Mouse (Mus musculus) ES-Bruce4 (cell line): ENCODE results near the gene Lingo3. TPM values are rescaled to one million over a fixed set of nuclear protein-coding genes. Genes with fewer than 3 reads are reported as not detected.

Experiments
- H3K27ac ChIP-seq: 2 replicates; pipeline ENCODE4 v1.5.1; 2012; ENCODE audit warnings: low read length, inconsistent platforms; ENCODE audit not compliant: insufficient read depth
- H3K27me3 ChIP-seq: 2 replicates; pipeline ENCODE4 v1.6.1; 2012; ENCODE audit warnings: mild to moderate bottlenecking, low read length, inconsistent platforms; ENCODE audit not compliant: control insufficient read depth, poor library complexity, insufficient read depth, severe bottlenecking
- H3K36me3 ChIP-seq: 2 replicates; pipeline ENCODE4 v1.6.1; 2012; ENCODE audit warnings: inconsistent platforms, mild to moderate bottlenecking, low read length, moderate library complexity; ENCODE audit not compliant: control insufficient read depth, poor library complexity, insufficient read depth, severe bottlenecking
- H3K4me1 ChIP-seq: one replicate; pipeline ENCODE4 v1.8.1; 2011; ENCODE audit warnings: low read length; ENCODE audit not compliant: control insufficient read depth, insufficient read depth
- H3K4me3 ChIP-seq: 2 replicates; pipeline ENCODE4 v1.5.1; 2011; ENCODE audit warnings: low read depth, mild to moderate bottlenecking, low read length
- H3K9ac ChIP-seq: 2 replicates; pipeline ENCODE4 v1.6.1; 2012; ENCODE audit warnings: low read depth, mild to moderate bottlenecking, inconsistent platforms; ENCODE audit not compliant: poor library complexity, severe bottlenecking
- H3K9me3 ChIP-seq: replicated peaks from 2 replicates; pipeline ENCODE4 v1.6.1; 2012; ENCODE audit warnings: mild to moderate bottlenecking, low read length, inconsistent platforms; ENCODE audit not compliant: control insufficient read depth, poor library complexity, insufficient read depth, severe bottlenecking
- CTCF ChIP-seq: IDR thresholded peaks from one replicate; pipeline ENCODE4 v1.8.1; 2011; ENCODE audit warnings: low read depth, low read length
- EP300 ChIP-seq: IDR thresholded peaks from 2 replicates; pipeline ENCODE4 v1.6.1; 2011; ENCODE audit warnings: low read depth, low read length; ENCODE audit not compliant: insufficient read depth
- POLR2A ChIP-seq: IDR thresholded peaks from one replicate; pipeline ENCODE4 v1.8.1; 2011; ENCODE audit warnings: low read length; ENCODE audit not compliant: insufficient read depth
- polyA plus RNA-seq: library from polyadenylated mRNA; stranded (reverse); fragments of >200 nt; gene quantifications from 2 replicates; pipeline ENCODE4 v1.2.4, GENCODE M21; 2011; ENCODE audit warnings: low read depth; ENCODE audit not compliant: missing spikeins, insufficient read depth, insufficient read length

The Lingo3 gene
- 1.2 and 2.4 TPM in 2 replicates for polyA plus RNA-seq

DNA sequence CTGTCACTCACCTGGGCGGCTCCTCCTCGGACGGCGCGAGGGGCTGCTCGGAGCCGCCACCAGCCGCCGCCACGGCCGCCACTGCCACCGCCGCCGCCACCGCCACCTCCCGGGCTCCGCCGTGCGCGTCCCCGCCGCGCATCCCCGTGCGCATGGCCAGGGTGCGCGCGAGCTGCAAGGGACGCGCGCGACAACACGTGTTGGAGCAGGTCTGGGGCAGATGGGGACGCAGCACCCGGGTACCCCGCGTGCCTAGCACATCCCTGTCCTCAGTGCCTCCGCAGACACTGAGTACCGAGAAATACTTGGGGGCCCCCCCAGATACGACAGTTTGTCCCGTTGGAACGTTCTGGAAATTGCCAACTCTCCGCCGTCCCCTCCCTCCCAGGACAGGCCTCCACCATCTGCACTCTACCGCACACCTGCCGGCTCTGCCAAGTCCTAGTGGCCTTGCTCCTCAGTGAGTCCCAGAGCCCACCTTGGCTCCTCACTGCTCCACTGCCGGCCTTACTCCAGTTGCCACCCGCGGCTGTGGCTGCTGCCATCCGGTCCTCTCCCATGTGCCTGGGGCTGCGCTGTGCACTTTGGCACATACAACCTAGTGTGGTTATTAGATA is at the start of gene Lingo3:
Lingo3 (minus strand) TSS at position 109 of the 617 bp plus-strand sequence.
- TF ChIP-seq POLR2A (no peak), EP300 (no peak), CTCF (no peak)
- H3K9me3 ChIP-seq, result no peaks in the 10 kb centered on the region
- H3K9ac ChIP-seq, result peak within 1 kb of the TSS; percentile 63
- peak within 1 kb of the TSS; percentile 52 for H3K4me3 ChIP-seq
- peaks cover 3% of the 10 kb centered on the region for H3K4me1 ChIP-seq
- H3K27me3 ChIP-seq, result no peaks in the 10 kb centered on the region
- H3K27ac ChIP-seq, result no peak within 1 kb of the TSS
- no peaks in the 10 kb centered on the region for H3K36me3 ChIP-seq

DNA sequence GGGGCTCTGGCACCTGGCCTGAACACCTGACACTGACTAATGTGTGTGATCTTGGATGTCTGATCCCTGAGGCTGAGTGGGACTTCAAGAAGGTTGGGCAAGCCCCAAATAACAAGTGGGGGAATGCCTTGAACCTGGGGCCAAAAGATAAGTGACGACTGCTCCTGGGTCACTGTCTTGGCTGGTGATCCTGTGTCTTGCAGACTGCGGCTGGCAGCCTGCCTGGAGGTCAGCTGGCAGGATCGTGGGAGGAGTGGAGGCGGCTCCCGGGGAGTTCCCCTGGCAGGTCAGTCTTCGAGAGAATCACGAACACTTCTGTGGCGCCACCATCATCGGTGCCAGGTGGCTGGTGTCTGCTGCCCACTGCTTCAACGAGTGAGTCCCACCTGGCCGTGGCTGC is 43.3 kb upstream of the Lingo3 start:
- H3K4me1 ChIP-seq, result no peaks in the 10 kb centered on the region
- no peak overlapping the region for H3K9ac ChIP-seq
- TF ChIP-seq POLR2A, result no peak
- TF ChIP-seq EP300, result no peak
- TF ChIP-seq CTCF, result no peak
- H3K27ac ChIP-seq, result no peak overlapping the region
- no peaks in the 10 kb centered on the region for H3K27me3 ChIP-seq
- H3K36me3 ChIP-seq, result no peaks in the 10 kb centered on the region
- no peaks in the 10 kb centered on the region for H3K9me3 ChIP-seq
- no peak overlapping the region for H3K4me3 ChIP-seq

DNA sequence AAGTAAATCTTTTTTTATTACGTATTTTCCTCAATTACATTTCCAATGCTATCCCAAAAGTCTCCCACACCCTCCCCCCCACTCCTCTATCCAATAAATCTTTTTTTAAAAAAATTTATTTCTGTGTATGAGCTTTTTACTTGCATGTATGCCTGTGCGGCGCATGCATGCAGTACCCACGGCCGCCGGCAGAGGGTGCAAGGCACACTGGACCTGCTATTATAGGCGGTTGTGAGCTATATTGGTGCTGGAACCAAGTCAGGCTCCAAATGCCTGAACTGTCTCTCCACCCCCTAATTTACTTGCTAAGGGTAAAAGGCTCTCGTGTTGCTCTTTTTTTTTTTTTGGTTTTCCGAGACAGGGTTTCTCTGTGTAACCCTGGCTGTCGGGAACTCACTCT is 37.5 kb upstream of the Lingo3 start:
- no peaks in the 10 kb centered on the region for H3K4me1 ChIP-seq
- H3K9me3 ChIP-seq, result no peaks in the 10 kb centered on the region
- H3K27ac ChIP-seq, result no peak overlapping the region
- no peaks in the 10 kb centered on the region for H3K36me3 ChIP-seq
- H3K9ac ChIP-seq, result no peak overlapping the region
- no peak for TF ChIP-seq POLR2A
- peak; percentile 87 for TF ChIP-seq CTCF
- 0 out of 2 replicates have a peak, but pooled peaks have one; percentile 12 for TF ChIP-seq EP300
- no peak overlapping the region for H3K4me3 ChIP-seq
- H3K27me3 ChIP-seq, result no peaks in the 10 kb centered on the region

DNA sequence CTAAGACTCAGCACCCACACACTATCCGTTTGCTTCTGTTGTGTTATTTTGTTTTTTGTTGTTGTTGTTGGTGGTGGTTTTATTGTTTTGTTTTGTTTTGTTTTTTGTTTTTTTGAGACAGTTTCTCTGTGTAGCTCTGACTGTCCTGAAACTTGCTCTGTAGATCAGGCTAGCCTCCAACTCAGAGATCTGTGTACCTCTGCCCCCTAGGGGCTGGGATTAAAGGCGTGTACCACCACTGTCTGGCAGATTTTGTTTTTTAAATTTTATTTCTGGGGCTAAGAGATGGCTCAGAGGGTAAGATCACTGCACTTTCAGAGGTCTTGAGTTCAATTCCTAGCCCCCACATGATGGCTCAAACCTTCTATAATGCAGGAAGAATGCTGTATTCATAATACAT is 37.1 kb upstream of the Lingo3 start:
- TF ChIP-seq POLR2A (no peak), EP300 (no peak), CTCF (peak; percentile 39)
- H3K9ac ChIP-seq, result no peak overlapping the region
- no peaks in the 10 kb centered on the region for H3K4me1 ChIP-seq
- H3K27me3 ChIP-seq, result no peaks in the 10 kb centered on the region
- H3K36me3 ChIP-seq, result no peaks in the 10 kb centered on the region
- H3K9me3 ChIP-seq, result no peaks in the 10 kb centered on the region
- no peak overlapping the region for H3K4me3 ChIP-seq
- no peak overlapping the region for H3K27ac ChIP-seq

DNA sequence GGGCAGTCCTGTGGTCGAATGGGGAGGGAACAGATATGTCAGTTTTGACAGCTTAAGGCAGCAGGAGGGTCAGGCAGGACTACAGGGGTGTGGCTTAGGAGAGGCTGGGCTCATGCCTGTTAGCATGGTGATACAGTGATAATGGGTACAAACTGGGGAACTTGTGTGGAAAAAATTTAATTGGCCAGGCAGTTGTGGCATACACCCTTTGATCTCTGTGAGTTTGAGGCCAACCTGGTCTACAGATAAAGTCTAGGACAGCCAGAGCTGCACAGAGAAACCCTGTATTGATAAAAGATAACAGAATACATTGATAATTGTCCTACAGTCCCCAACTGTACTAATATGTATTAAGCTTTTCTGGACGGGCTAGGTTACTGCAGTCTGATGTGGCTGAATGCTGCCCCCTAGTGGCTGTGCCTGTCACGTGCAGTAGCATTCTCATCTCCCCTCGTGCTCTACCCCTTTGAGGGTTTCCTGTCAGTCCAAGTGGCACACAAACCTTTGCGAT is 36.3 kb upstream of the Lingo3 start:
- no peak overlapping the region for H3K27ac ChIP-seq
- peak; percentile 99 for TF ChIP-seq CTCF
- no peak for TF ChIP-seq EP300
- TF ChIP-seq POLR2A, result no peak
- no peaks in the 10 kb centered on the region for H3K4me1 ChIP-seq
- H3K9ac ChIP-seq, result no peak overlapping the region
- H3K9me3 ChIP-seq, result no peaks in the 10 kb centered on the region
- no peaks in the 10 kb centered on the region for H3K27me3 ChIP-seq
- H3K4me3 ChIP-seq, result no peak overlapping the region
- no peaks in the 10 kb centered on the region for H3K36me3 ChIP-seq

DNA sequence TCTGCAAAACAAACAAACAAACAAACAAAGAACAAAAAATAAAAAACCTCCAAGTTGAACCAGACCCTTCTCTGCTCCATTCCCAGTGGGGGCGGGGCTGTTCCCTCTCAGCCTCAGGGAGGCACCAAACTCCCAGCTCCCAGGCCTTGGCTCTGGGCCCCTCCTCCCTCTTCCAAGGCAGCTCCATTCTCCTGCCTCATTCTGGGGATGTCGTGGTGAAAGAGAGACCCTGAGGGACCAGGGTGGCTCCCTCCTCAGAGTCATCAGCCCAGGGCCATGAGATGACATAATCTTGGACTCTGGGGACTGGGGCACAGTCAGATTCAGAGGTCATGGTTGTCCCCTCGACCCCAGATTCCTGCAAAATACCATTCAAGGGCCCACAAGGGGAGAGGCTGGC is 32.8 kb upstream of the Lingo3 start:
- Histone ChIP-seq H3K4me1 (no peaks in the 10 kb centered on the region), H3K27me3 (no peaks in the 10 kb centered on the region), H3K27ac (0 out of 2 replicates have a peak overlapping the region, but pooled peaks have one; percentile 30), H3K4me3 (no peak overlapping the region), H3K9ac (no peak overlapping the region), H3K36me3 (no peaks in the 10 kb centered on the region), H3K9me3 (no peaks in the 10 kb centered on the region)
- TF ChIP-seq CTCF (no peak), EP300 (no peak), POLR2A (no peak)
